Mouse (Mus musculus): Measurements from ENCODE around the gene Nuf2. TPM values are rescaled to one million over a fixed set of nuclear protein-coding genes. Genes with fewer than 3 reads are reported as not detected.

Nuf2 gene
- polyA plus RNA-seq, 1 experiment from 2014 or later = 8.0 TPM

Other genes starting within 250 kb of the Nuf2 start
- 17.5 and 18.4 TPM in 2 replicates for gene Rgs5, start 124.0 kb upstream of the Nuf2 start, polyA plus RNA-seq (2015; fragmentation: Nextera tagmentation; extraction: Ambion mirVana)
- 53.6 and 66.9 TPM in 2 replicates for gene Rgs4, start 216.2 kb upstream of the Nuf2 start, polyA plus RNA-seq (2015; fragmentation: Nextera tagmentation; extraction: Ambion mirVana)